ENCODE assay signal across 8 mouse cellular contexts in the genomic region with DNA sequence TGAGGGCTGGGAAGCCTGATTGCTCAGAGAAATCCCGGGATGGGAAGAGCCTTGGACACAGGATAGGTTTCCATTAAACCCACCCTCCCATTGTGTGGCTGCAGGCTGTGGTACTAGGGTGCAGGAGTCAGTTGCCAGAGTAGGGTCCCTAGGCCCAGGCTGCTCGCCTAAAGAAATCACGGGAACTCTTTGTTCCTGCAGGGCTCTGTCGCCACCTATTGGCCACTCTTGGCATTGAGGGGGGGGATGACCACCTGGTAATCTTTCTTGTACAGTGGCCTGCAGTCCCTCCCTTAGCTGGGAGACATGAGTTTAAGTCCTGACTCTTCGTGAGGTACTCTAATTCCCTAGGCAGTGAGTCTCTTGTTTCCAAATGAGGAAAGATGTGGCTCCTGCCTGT.
DNase-seq lines count a peak whose midpoint lies in the region; ATAC-seq lines count a peak whose summit lies in the region.

No protein-coding gene starts in this region.

- no peaks in the 10 kb centered on the region for H3K4me1 ChIP-seq in heart, embryonic 14.5 days (ENCODE audit: control insufficient read depth in 2 of 2, insufficient read depth in 2 of 2, low read length in 2 of 2)
- no peaks in the 10 kb centered on the region for H3K4me1 ChIP-seq in midbrain, embryonic 10.5 days
- H3K4me1 ChIP-seq in stomach, embryonic 14.5 days (ENCODE audit: control insufficient read depth, insufficient read depth, low read length), result no peaks in the 10 kb centered on the region

- H3K9me3 ChIP-seq in heart, embryonic 14.5 days (ENCODE audit: control insufficient read depth, low read length), result no peaks in the 10 kb centered on the region
- H3K9me3 ChIP-seq in midbrain, embryonic 10.5 days (replicated peaks), result no peaks in the 10 kb centered on the region
- H3K9me3 ChIP-seq in stomach, embryonic 14.5 days (ENCODE audit: control insufficient read depth, low read depth, low read length), result no peaks in the 10 kb centered on the region

- no peak overlapping the region for H3K4me2 ChIP-seq in heart, embryonic 14.5 days (ENCODE audit: low read length)
- H3K4me2 ChIP-seq in stomach, embryonic 14.5 days (replicated peaks; ENCODE audit: low read depth, low read length), result no peak overlapping the region

- 18% methylated on average over 5 of the region's 5 CpGs for WGBS in heart, embryonic 14.5 days
- 11% methylated on average over 5 of the region's 5 CpGs for WGBS in midbrain, embryonic 10.5 days
- WGBS in stomach, embryonic 14.5 days, result 22% methylated on average over 5 of the region's 5 CpGs

- 0 out of 2 replicates have a peak, but pooled peaks have one; percentile 57 for ATAC-seq in heart, embryonic 14.5 days (ENCODE audit: insufficient number of reproducible peaks, insufficient read depth, low FRiP score, low read depth)
- 0 out of 2 replicates have a peak, but pooled peaks have one; percentile 18 for ATAC-seq in stomach, embryonic 14.5 days (ENCODE audit: insufficient number of reproducible peaks, insufficient read depth, low FRiP score, low read depth)

- no peaks in the 10 kb centered on the region for H3K27me3 ChIP-seq in heart, embryonic 14.5 days (ENCODE audit: control insufficient read depth, insufficient read depth, low read length)
- peaks cover 15% of the 10 kb centered on the region for H3K27me3 ChIP-seq in midbrain, embryonic 10.5 days (ENCODE audit: low read depth, poor library complexity, severe bottlenecking)
- no peaks in the 10 kb centered on the region for H3K27me3 ChIP-seq in stomach, embryonic 14.5 days (ENCODE audit: control insufficient read depth, insufficient read depth, low read length)

- H3K9ac ChIP-seq in heart, embryonic 14.5 days (ENCODE audit: low read length), result no peak overlapping the region
- no peak overlapping the region for H3K9ac ChIP-seq in stomach, embryonic 14.5 days (replicated peaks; ENCODE audit: low read depth, low read length)

- no peak overlapping the region for H3K4me3 ChIP-seq in heart, embryonic 14.5 days (ENCODE audit: control insufficient read depth in 1 of 2, insufficient read depth in 1 of 2, low read depth in 1 of 2, low read length in 2 of 2)
- H3K4me3 ChIP-seq in midbrain, embryonic 10.5 days, result no peak overlapping the region
- H3K4me3 ChIP-seq in stomach, embryonic 14.5 days (ENCODE audit: low read depth, low read length), result no peak overlapping the region

- peak; percentile 23 for DNase-seq in gastrocnemius, adult 18-20 months (ENCODE audit: low spot score)
- no peak for DNase-seq in gastrocnemius, adult 8-10 months (ENCODE audit: low spot score in 2 of 2)
- DNase-seq in WW6 (ENCODE audit: low read depth, low spot score), result peak; percentile 53
- DNase-seq in embryo, embryonic 10.5 days (ENCODE audit: low spot score), result peak; percentile 86
- peak; percentile 79 for DNase-seq in kidney, postnatal 10 days
- peak; percentile 83 for DNase-seq in midbrain, embryonic 10.5 days (ENCODE audit: low spot score)

- H3K36me3 ChIP-seq in heart, embryonic 14.5 days (ENCODE audit: control insufficient read depth, insufficient read depth, low read length), result peaks cover 4% of the 10 kb centered on the region; the same call in 1 of the 2 replicates
- H3K36me3 ChIP-seq in midbrain, embryonic 10.5 days, result peaks cover 15% of the 10 kb centered on the region
- no peaks in the 10 kb centered on the region for H3K36me3 ChIP-seq in stomach, embryonic 14.5 days (ENCODE audit: control insufficient read depth, insufficient read depth, low read length)

- H3K27ac ChIP-seq in heart, embryonic 14.5 days (replicated peaks in 1 of 2; ENCODE audit: control insufficient read depth in 1 of 2, insufficient read depth in 1 of 2, low read depth in 2 of 2, low read length in 2 of 2), result no peak overlapping the region
- H3K27ac ChIP-seq in midbrain, embryonic 10.5 days (replicated peaks), result peak overlapping the region; percentile 10
- H3K27ac ChIP-seq in stomach, embryonic 14.5 days (ENCODE audit: low read length), result no peak overlapping the region

Comparison
In these comparisons a context has a peak if more than half of its experiments do, and no peak if none do; other contexts are left out.
1. DNase-seq: peak in gastrocnemius, adult 18-20 months (single experiment), WW6 (single experiment), embryo, embryonic 10.5 days (single experiment), kidney, postnatal 10 days (single experiment) and midbrain, embryonic 10.5 days (single experiment); none in gastrocnemius, adult 8-10 months (0 of 2).